Mouse (Mus musculus): ENCODE results near the gene Rsph9.

Gene Rsph9

DNA sequence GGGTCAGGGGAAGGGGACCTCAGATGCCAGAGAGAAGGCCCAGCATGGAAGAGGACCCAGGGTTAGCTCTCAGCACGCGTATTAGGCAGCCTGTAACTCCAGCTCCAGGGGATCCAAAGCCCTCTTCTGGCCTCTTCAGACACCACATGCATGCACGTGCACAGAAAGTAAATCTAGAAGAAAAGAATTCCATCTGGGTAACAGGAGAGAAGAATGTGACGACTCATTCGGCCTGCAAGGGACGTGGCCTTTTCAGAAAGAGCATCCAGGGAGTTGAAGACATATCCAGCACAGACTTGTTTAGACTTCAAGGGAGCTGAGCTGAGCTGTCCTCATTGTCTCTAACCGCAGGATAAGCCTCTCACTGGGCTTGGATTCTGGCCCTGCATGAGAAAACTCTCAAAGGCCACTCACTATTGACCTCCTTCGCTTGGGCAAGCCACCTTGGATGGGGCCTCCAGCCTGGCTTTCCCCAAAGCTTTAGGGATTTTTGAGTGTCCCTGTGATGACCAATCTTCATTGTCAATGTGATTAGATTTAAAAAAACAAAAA is 41.3 kb downstream of the Rsph9 start:
- DNase-seq (ENCODE audit: low read depth, low spot score), result no peak

DNA sequence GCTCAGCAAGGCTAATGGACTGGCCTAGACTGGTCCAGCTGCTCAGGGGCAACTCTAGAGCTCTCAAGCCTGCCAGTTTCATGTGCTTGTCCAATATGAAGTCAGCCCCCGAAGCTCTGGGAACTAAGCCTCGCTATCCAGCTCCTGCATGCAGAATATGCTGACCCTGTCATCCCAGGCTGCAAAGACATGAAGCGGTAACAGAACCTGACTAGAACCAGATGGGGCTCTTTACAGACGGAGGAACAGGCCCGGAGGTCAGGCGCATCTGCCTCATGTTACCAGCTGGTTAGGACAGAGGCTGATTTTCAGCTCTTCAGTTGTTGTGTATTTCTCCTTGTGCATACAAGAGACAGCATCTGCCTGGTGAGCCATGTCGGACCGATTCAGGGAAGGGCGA is 42.1 kb downstream of the Rsph9 start:
- DNase-seq (ENCODE audit: low read depth, low spot score), result no peak

- DNase-seq (ENCODE audit: low read depth, low spot score), result no peak
These were observed 45.5 kb downstream of the Rsph9 start for GRCm38 (mm10) chr17:46098525-46098924.

- DNase-seq (ENCODE audit: low read depth, low spot score), result no peak
These were observed 52.1 kb downstream of the Rsph9 start for GRCm38 (mm10) chr17:46091899-46092298.

GRCm38 (mm10) chr17:46091351-46091750 is 52.7 kb downstream of the Rsph9 start:
- no peak for DNase-seq (ENCODE audit: low read depth, low spot score)

- DNase-seq (ENCODE audit: low read depth, low spot score), result no peak
These were observed 57.6 kb downstream of the Rsph9 start for GRCm38 (mm10) chr17:46086341-46086870.

- DNase-seq (ENCODE audit: low read depth, low spot score), result peak; percentile 60
These were observed 59.9 kb downstream of the Rsph9 start for GRCm38 (mm10) chr17:46084091-46084501.

GRCm38 (mm10) chr17:46083381-46083780 is 60.6 kb downstream of the Rsph9 start:
- no peak for DNase-seq (ENCODE audit: low read depth, low spot score)

DNA sequence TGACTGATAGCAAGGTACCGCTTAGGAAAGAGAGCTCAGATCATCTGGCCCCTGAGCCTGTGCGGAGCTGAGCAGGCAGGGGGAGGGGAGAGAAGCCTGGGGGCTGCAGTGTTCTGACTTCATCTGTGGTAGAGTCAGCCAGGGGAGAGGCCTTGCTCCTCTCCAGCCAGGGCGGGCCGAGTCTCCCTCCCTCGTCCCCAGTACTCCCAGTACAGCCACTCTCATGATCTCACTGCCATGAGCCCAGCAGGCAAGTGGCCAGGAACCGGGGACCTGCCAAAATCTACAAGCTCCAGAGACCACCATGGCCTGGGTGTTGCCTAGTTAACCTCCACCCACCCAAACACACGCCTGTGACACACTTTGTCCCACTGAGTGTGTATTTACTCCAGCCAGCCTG is 62.4 kb downstream of the Rsph9 start:
- DNase-seq (ENCODE audit: low read depth, low spot score), result no peak

DNA sequence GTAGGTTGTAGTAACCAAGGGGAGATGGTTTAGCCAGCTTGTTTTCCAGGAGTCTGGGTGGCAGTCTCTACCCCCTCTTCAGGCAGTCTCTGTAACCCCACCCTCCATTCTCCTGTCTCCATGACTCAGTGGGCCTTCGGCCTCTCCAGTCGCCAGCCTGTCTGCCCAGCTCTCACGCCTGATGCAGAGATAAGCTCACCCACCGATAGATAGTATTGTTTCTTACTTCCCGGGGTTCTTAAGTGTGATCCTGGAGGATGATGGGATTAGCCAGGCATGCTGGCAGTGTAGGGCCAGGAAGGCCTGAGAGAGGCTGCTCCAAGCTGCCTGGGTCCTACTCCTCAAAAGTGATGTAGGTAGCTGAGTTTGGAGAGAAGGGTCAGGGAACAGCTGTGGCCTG is 63.0 kb downstream of the Rsph9 start:
- no peak for DNase-seq (ENCODE audit: low read depth, low spot score)

GRCm38 (mm10) chr17:46080388-46080787 is 63.6 kb downstream of the Rsph9 start:
- DNase-seq (ENCODE audit: low read depth, low spot score), result no peak

DNA sequence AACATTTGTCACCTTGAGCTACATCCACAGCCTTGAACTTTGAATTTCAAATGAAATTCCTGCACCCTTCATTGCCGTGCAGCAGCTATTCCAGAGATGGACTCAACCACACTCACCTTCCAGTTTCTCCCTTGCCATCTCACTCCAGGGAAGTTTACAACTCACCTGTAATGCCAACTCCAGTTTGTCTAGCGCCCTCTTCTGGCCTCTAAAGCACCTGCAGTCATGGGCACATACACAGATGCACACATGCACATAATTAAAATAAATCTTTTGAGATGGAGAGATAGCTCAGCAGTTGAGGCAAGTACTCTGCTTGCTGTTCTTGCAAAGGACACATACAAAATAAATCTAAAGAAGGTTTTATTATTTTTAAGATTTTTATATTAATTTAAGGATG is 65.0 kb downstream of the Rsph9 start:
- DNase-seq (ENCODE audit: low read depth, low spot score), result no peak

GRCm38 (mm10) chr17:46077921-46078534 is 66.0 kb downstream of the Rsph9 start:
- no peak for DNase-seq (ENCODE audit: low read depth, low spot score)

DNA sequence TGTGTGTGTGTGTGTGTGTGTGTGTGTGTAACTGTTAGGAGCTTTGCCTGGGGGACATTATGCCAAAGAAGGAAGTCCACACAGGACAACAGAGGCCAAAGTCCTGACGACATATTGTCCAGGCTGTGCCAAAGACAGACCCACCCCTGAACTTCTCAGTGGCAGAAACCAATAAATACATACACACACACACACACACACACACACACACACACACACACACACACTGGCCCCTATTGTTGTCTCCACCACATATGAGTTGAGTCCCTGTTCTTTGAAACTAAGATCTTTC is 67.8 kb downstream of the Rsph9 start:
- no peak for DNase-seq (ENCODE audit: low read depth, low spot score)

- DNase-seq (ENCODE audit: low read depth, low spot score), result no peak
These were observed 68.3 kb downstream of the Rsph9 start for GRCm38 (mm10) chr17:46075551-46076259.

- DNase-seq (ENCODE audit: low read depth, low spot score), result peak; percentile 15
These were observed 68.9 kb downstream of the Rsph9 start for GRCm38 (mm10) chr17:46075116-46075485.

DNA sequence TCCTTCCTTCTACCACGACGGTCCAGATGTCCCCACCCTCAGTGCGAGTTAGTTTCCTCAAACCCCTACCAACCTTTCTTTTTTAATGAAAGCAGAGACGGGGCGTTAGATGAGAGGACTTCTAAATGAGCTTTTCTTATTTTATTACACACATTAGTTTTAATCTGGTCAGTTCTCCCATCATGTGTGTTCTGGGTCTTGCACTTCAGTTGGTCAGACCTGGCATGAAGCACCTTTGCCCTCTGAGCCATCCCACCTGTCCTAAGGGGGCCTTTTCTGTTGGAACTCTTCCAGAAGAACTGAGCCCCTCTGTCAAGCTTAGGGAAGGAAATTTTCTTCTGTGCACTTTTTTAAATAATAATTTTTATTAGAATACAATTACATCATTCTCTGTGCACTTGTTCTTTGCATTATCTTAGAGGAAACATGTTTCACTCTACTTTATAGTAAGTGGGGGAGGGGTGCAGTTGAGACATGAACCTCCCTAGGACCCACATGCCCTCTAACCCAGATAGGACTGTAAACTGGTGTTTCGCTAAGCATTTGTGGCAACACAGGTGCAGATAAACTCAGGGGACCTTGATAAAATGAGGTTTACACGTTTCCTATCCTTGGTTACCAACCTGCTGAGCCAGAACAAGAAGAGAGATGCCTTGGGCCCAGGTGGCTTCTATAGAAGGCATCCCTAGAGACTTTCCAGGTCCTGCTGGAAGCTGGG is 69.5 kb downstream of the Rsph9 start:
- DNase-seq (ENCODE audit: low read depth, low spot score), result no peak

- peak; percentile 52 for DNase-seq (ENCODE audit: low read depth, low spot score)
These were observed 70.2 kb downstream of the Rsph9 start for GRCm38 (mm10) chr17:46073730-46074301.

All from brain, adult 2 months (tissue).